ENCODE assay signal across 34 mouse cellular contexts in genomic region chr9:85695606-85696005, GRCm38 (mm10).
"Had no signal": no experiment of that assay in that cellular context is flagged by ENCODE, and none has a peak within 500 bp of the region (broad histone marks: within the 10 kb centered on the region; RNA-seq: fewer than 3 reads in every experiment).

No protein-coding gene starts in this region.

- ATAC-seq: hindbrain, embryonic 16.5 days; hindbrain, postnatal 0 days; inflammation-experienced regulatory T-cells, adult 6 months; intestine, embryonic 15.5 days; intestine, embryonic 16.5 days; intestine, postnatal 0 days had no signal

- DNase-seq: heart, postnatal 10 days; heart, postnatal 14 days; heart, postnatal 36 days; heart, postnatal 4 days; kidney, adult 11 months; kidney, adult 18-20 months; kidney, adult 2 months; kidney, adult 8-10 months; kidney, adult 9 months; kidney, postnatal 10 days; kidney, postnatal 14 days; kidney, postnatal 25 days; kidney, postnatal 36 days; kidney, postnatal 4 days; layer of hippocampus, adult 9-11 months; layer of hippocampus, postnatal 36 days had no signal

- H3K27ac ChIP-seq: heart, embryonic 13.5 days; heart, embryonic 15.5 days; hindbrain, embryonic 10.5 days; hindbrain, embryonic 12.5 days; hindbrain, embryonic 13.5 days; hindbrain, embryonic 14.5 days; hindbrain, embryonic 15.5 days; hindbrain, postnatal 0 days; intestine, embryonic 15.5 days; kidney, embryonic 15.5 days; kidney, postnatal 0 days; layer of hippocampus, adult 2 months; left cerebral cortex, adult 2 months had no signal

- H3K9me3 ChIP-seq: heart, embryonic 12.5 days; heart, embryonic 13.5 days; heart, embryonic 15.5 days; hindbrain, embryonic 10.5 days; hindbrain, embryonic 12.5 days; hindbrain, embryonic 13.5 days; hindbrain, embryonic 15.5 days; intestine, embryonic 15.5 days; kidney, embryonic 15.5 days had no signal

- H3K4me1 ChIP-seq: heart, embryonic 12.5 days; heart, embryonic 15.5 days; hindbrain, embryonic 10.5 days; hindbrain, embryonic 12.5 days; hindbrain, embryonic 15.5 days; intestine, embryonic 15.5 days; kidney, embryonic 15.5 days had no signal

- H3K27me3 ChIP-seq: heart, embryonic 12.5 days; heart, embryonic 13.5 days; heart, embryonic 15.5 days; hindbrain, embryonic 12.5 days; hindbrain, embryonic 13.5 days; hindbrain, embryonic 15.5 days; intestine, embryonic 15.5 days; kidney, embryonic 15.5 days had no signal

- H3K4me3 ChIP-seq: heart, embryonic 12.5 days; heart, embryonic 13.5 days; heart, embryonic 15.5 days; hindbrain, embryonic 10.5 days; hindbrain, embryonic 12.5 days; hindbrain, embryonic 13.5 days; hindbrain, embryonic 15.5 days; intestine, embryonic 15.5 days; kidney, embryonic 15.5 days; layer of hippocampus, adult 2 months; left cerebral cortex, adult 2 months had no signal
